Mouse (Mus musculus): Measurements from ENCODE around the gene Wdr48. TPM values are rescaled to one million over a fixed set of nuclear protein-coding genes. Genes with fewer than 3 reads are reported as not detected.
A peak's percentile ranks its signal among the peaks of the same experiment; 100 is the strongest.

Wdr48 gene
- polyA plus RNA-seq, 1 experiment from 2014 or later = 13.9 TPM

- TF ChIP-seq EP300 (IDR thresholded peaks at IDR 0.05; ENCODE audit: low read depth) = no peak
- no peak for TF ChIP-seq CTCF (IDR thresholded peaks at IDR 0.05; ENCODE audit: low read depth)
- Histone ChIP-seq H3K27ac (ENCODE audit: low read depth) (peak overlapping the region; percentile 79), H3K9me3 (ENCODE audit: low read length) (no peaks in the 10 kb centered on the region), H3K36me3 (replicated peaks; ENCODE audit: insufficient read depth, low read length) (no peaks in the 10 kb centered on the region), H3K9ac (replicated peaks) (peak overlapping the region; percentile 84), H3K27me3 (ENCODE audit: insufficient read depth, low read length) (no peaks in the 10 kb centered on the region), H3K4me3 (ENCODE audit: low read depth, low read length) (peak overlapping the region; percentile 78), H3K4me1 (ENCODE audit: insufficient read depth) (peaks cover 13% of the 10 kb centered on the region), H3K4me2 (ENCODE audit: low read depth, low read length) (peak overlapping the region; percentile 90)
- DNase-seq (peak; percentile 69), ATAC-seq (peak; percentile 77)
- 2% methylated on average over 37 of the region's 71 CpGs for WGBS (ENCODE audit: insufficient replicate concordance)
These were observed 503 bp downstream of the Wdr48 start for GRCm38 (mm10) chr9:119895040-119895721.

- no peak for DNase-seq
- Histone ChIP-seq H3K4me1 (ENCODE audit: insufficient read depth) (peaks cover 13% of the 10 kb centered on the region), H3K4me2 (ENCODE audit: low read depth, low read length) (no peak overlapping the region), H3K27me3 (ENCODE audit: insufficient read depth, low read length) (no peaks in the 10 kb centered on the region), H3K4me3 (ENCODE audit: low read depth, low read length) (no peak overlapping the region), H3K36me3 (replicated peaks; ENCODE audit: insufficient read depth, low read length) (peaks cover 22% of the 10 kb centered on the region), H3K9me3 (ENCODE audit: low read length) (no peaks in the 10 kb centered on the region), H3K27ac (ENCODE audit: low read depth) (no peak overlapping the region), H3K9ac (replicated peaks) (no peak overlapping the region)
- 70% methylated on average over 2 of the region's 2 CpGs for WGBS (ENCODE audit: insufficient replicate concordance)
- no peak for TF ChIP-seq CTCF (IDR thresholded peaks at IDR 0.05; ENCODE audit: low read depth)
- TF ChIP-seq EP300 (IDR thresholded peaks at IDR 0.05; ENCODE audit: low read depth) = no peak
- ATAC-seq = no peak
These were observed 4.8 kb downstream of the Wdr48 start for GRCm38 (mm10) chr9:119899446-119899845.

GRCm38 (mm10) chr9:119902410-119903151 lies 7.9 kb downstream of the Wdr48 start:
- Histone ChIP-seq H3K4me3 (ENCODE audit: low read depth, low read length) (no peak overlapping the region), H3K9ac (replicated peaks) (no peak overlapping the region), H3K9me3 (ENCODE audit: low read length) (no peaks in the 10 kb centered on the region), H3K27ac (ENCODE audit: low read depth) (no peak overlapping the region), H3K36me3 (replicated peaks; ENCODE audit: insufficient read depth, low read length) (peaks cover 51% of the 10 kb centered on the region), H3K27me3 (ENCODE audit: insufficient read depth, low read length) (no peaks in the 10 kb centered on the region), H3K4me2 (ENCODE audit: low read depth, low read length) (no peak overlapping the region), H3K4me1 (ENCODE audit: insufficient read depth) (no peaks in the 10 kb centered on the region)
- no peak for TF ChIP-seq EP300 (IDR thresholded peaks at IDR 0.05; ENCODE audit: low read depth)
- no peak for TF ChIP-seq CTCF (IDR thresholded peaks at IDR 0.05; ENCODE audit: low read depth)
- DNase-seq (no peak), ATAC-seq (no peak)
- WGBS (ENCODE audit: insufficient replicate concordance) = 79% methylated on average over 12 of the region's 12 CpGs

- H3K27ac ChIP-seq (ENCODE audit: low read depth) = no peak overlapping the region
- no peaks in the 10 kb centered on the region for H3K4me1 ChIP-seq (ENCODE audit: insufficient read depth)
- DNase-seq (no peak), ATAC-seq (no peak)
- TF ChIP-seq CTCF (IDR thresholded peaks at IDR 0.05; ENCODE audit: low read depth) = no peak
- TF ChIP-seq EP300 (IDR thresholded peaks at IDR 0.05; ENCODE audit: low read depth) = no peak
- H3K4me2 ChIP-seq (ENCODE audit: low read depth, low read length) = no peak overlapping the region
- H3K36me3 ChIP-seq (replicated peaks; ENCODE audit: insufficient read depth, low read length) = peaks cover 92% of the 10 kb centered on the region
- H3K27me3 ChIP-seq (ENCODE audit: insufficient read depth, low read length) = no peaks in the 10 kb centered on the region
- 89% methylated on average over 3 of the region's 3 CpGs for WGBS (ENCODE audit: insufficient replicate concordance)
- H3K9me3 ChIP-seq (ENCODE audit: low read length) = no peaks in the 10 kb centered on the region
- H3K9ac ChIP-seq (replicated peaks) = no peak overlapping the region
- no peak overlapping the region for H3K4me3 ChIP-seq (ENCODE audit: low read depth, low read length)
These were observed 14.0 kb downstream of the Wdr48 start for GRCm38 (mm10) chr9:119908708-119909107.

- ATAC-seq (no peak), DNase-seq (no peak)
- 73% methylated on average over 3 of the region's 3 CpGs for WGBS (ENCODE audit: insufficient replicate concordance)
- Histone ChIP-seq H3K4me2 (ENCODE audit: low read depth, low read length) (no peak overlapping the region), H3K27me3 (ENCODE audit: insufficient read depth, low read length) (no peaks in the 10 kb centered on the region), H3K36me3 (replicated peaks; ENCODE audit: insufficient read depth, low read length) (peaks cover 92% of the 10 kb centered on the region), H3K9me3 (ENCODE audit: low read length) (no peaks in the 10 kb centered on the region), H3K9ac (replicated peaks) (no peak overlapping the region), H3K4me1 (ENCODE audit: insufficient read depth) (no peaks in the 10 kb centered on the region), H3K27ac (ENCODE audit: low read depth) (no peak overlapping the region), H3K4me3 (ENCODE audit: low read depth, low read length) (no peak overlapping the region)
- no peak for TF ChIP-seq EP300 (IDR thresholded peaks at IDR 0.05; ENCODE audit: low read depth)
- no peak for TF ChIP-seq CTCF (IDR thresholded peaks at IDR 0.05; ENCODE audit: low read depth)
These were observed 15.3 kb downstream of the Wdr48 start for GRCm38 (mm10) chr9:119909931-119910330.

GRCm38 (mm10) chr9:119913087-119913838 lies 18.6 kb downstream of the Wdr48 start:
- ATAC-seq (no peak), DNase-seq (no peak)
- no peaks in the 10 kb centered on the region for H3K4me1 ChIP-seq (ENCODE audit: insufficient read depth)
- H3K9ac ChIP-seq (replicated peaks) = no peak overlapping the region
- H3K27me3 ChIP-seq (ENCODE audit: insufficient read depth, low read length) = no peaks in the 10 kb centered on the region
- TF ChIP-seq CTCF (IDR thresholded peaks at IDR 0.05; ENCODE audit: low read depth) (peak; percentile 47), EP300 (IDR thresholded peaks at IDR 0.05; ENCODE audit: low read depth) (no peak)
- H3K4me2 ChIP-seq (ENCODE audit: low read depth, low read length) = no peak overlapping the region
- H3K27ac ChIP-seq (ENCODE audit: low read depth) = no peak overlapping the region
- H3K9me3 ChIP-seq (ENCODE audit: low read length) = no peaks in the 10 kb centered on the region
- H3K36me3 ChIP-seq (replicated peaks; ENCODE audit: insufficient read depth, low read length) = peaks cover 84% of the 10 kb centered on the region
- 69% methylated on average over 13 of the region's 13 CpGs for WGBS (ENCODE audit: insufficient replicate concordance)
- H3K4me3 ChIP-seq (ENCODE audit: low read depth, low read length) = no peak overlapping the region

Measured in liver, postnatal 0 days (tissue).